Mouse (Mus musculus) MEL (cell line): ENCODE measurements around the gene Chchd4. TPM values are rescaled to one million over a fixed set of nuclear protein-coding genes. Genes with fewer than 3 reads are reported as not detected.

Experiments
- DNase-seq: peaks from one replicate; pipeline ENCODE4 v3.0.0; 2011; ENCODE audit warnings: low read depth, low spot score
- H3K27ac ChIP-seq: 2 replicates; pipeline ENCODE4 v1.5.1; 2012; ENCODE audit warnings: low read depth, mild to moderate bottlenecking, control low read depth, low read length, moderate library complexity; ENCODE audit not compliant: control insufficient read depth
- H3K27me3 ChIP-seq, 2 experiments: fragments of 150-350 bp in 1 of 2; sonication (generic) in 1 of 2; 2 replicates each; pipeline ENCODE4 v1.6.1; 2012; ENCODE audit warnings: low read length in 2 of 2, mild to moderate bottlenecking in 2 of 2, improper control_type of control experiment in 1 of 2, moderate library complexity in 1 of 2; ENCODE audit not compliant: insufficient read depth in 2 of 2, control insufficient read depth in 1 of 2
- H3K36me3 ChIP-seq, 2 experiments: 2 replicates each; pipeline ENCODE4 v1.6.1; 2012 to 2014; ENCODE audit warnings: low read length in 2 of 2, improper control_type of control experiment in 1 of 2, inconsistent platforms in 1 of 2, mild to moderate bottlenecking in 1 of 2; ENCODE audit not compliant: insufficient read depth in 2 of 2, control insufficient read depth in 1 of 2
- H3K4me1 ChIP-seq, 2 experiments: fragments of 150-350 bp in 1 of 2; sonication (generic) in 1 of 2; 2 replicates each; pipeline ENCODE4 v1.6.1; 2012; ENCODE audit warnings: low read length in 2 of 2, improper control_type of control experiment in 1 of 2, mild to moderate bottlenecking in 1 of 2; ENCODE audit not compliant: insufficient read depth in 2 of 2, control insufficient read depth in 1 of 2
- H3K4me3 ChIP-seq, 2 experiments: fragments of 150-350 bp in 1 of 2; sonication (generic) in 1 of 2; 2 replicates each; pipeline ENCODE4 v1.5.1; 2012; ENCODE audit warnings: low read depth in 2 of 2, low read length in 2 of 2, mild to moderate bottlenecking in 2 of 2, moderate library complexity in 2 of 2, control low read depth in 1 of 2, improper control_type of control experiment in 1 of 2; ENCODE audit not compliant: control insufficient read depth in 1 of 2, insufficient read depth in 1 of 2
- H3K79me2 ChIP-seq: 2 replicates; pipeline ENCODE4 v1.6.1; 2012; ENCODE audit warnings: mild to moderate bottlenecking, low read length, moderate library complexity; ENCODE audit not compliant: control insufficient read depth, poor library complexity, insufficient read depth
- H3K9ac ChIP-seq: 2 replicates; pipeline ENCODE4 v1.6.1; 2012; ENCODE audit warnings: low read depth, mild to moderate bottlenecking, control low read depth, low read length, moderate library complexity; ENCODE audit not compliant: control insufficient read depth, poor library complexity, severe bottlenecking
- H3K9me3 ChIP-seq: fragments of 150-350 bp; sonication (generic); replicated peaks from 2 replicates; pipeline ENCODE4 v1.6.1; 2012; ENCODE audit warnings: mild to moderate bottlenecking, low read length, improper control_type of control experiment, moderate library complexity; ENCODE audit not compliant: insufficient read depth
- CHD1 ChIP-seq: IDR thresholded peaks from 2 replicates; pipeline ENCODE4 v1.6.1; 2012; ENCODE audit warnings: low read depth, mild to moderate bottlenecking, inconsistent platforms, low read length, improper control_type of control experiment
- E2F4 ChIP-seq: IDR thresholded peaks from 2 replicates; pipeline ENCODE4 v1.6.1; 2011; ENCODE audit warnings: low read depth, low read length, improper control_type of control experiment, borderline replicate concordance
- ELF1 ChIP-seq: IDR thresholded peaks from 2 replicates; pipeline ENCODE4 v1.6.1; 2014; ENCODE audit warnings: low read depth, mild to moderate bottlenecking, inconsistent platforms, low read length, improper control_type of control experiment, moderate library complexity
- ETS1 ChIP-seq: IDR thresholded peaks from 2 replicates; pipeline ENCODE4 v1.6.1; 2012; ENCODE audit warnings: low read depth, mild to moderate bottlenecking, inconsistent platforms, low read length, improper control_type of control experiment, moderate library complexity
- GABPA ChIP-seq: IDR thresholded peaks from 2 replicates; pipeline ENCODE4 v1.6.1; 2012; ENCODE audit warnings: low read depth, mild to moderate bottlenecking, inconsistent platforms, low read length, improper control_type of control experiment, moderate library complexity
- GATA1 ChIP-seq: IDR thresholded peaks from 2 replicates; pipeline ENCODE4 v1.6.1; 2011; ENCODE audit warnings: low read depth, low read length, improper control_type of control experiment
- HCFC1 ChIP-seq: IDR thresholded peaks from 2 replicates; pipeline ENCODE4 v1.6.1; 2012; ENCODE audit warnings: low read depth, mild to moderate bottlenecking, inconsistent platforms, low read length, improper control_type of control experiment, moderate library complexity
- JUND ChIP-seq: IDR thresholded peaks from 2 replicates; pipeline ENCODE4 v1.6.1; 2011; ENCODE audit warnings: low read depth, mild to moderate bottlenecking, improper control_type of control experiment, low read length
- KAT2A ChIP-seq: conservative IDR thresholded peaks from 2 replicates; pipeline ENCODE4 v1.6.1; 2012; ENCODE audit warnings: low read depth, low read length, improper control_type of control experiment, inconsistent platforms
- MAFK ChIP-seq: IDR thresholded peaks from 2 replicates; pipeline ENCODE4 v1.6.1; 2011; ENCODE audit warnings: low read depth, mild to moderate bottlenecking, low read length, improper control_type of control experiment, borderline replicate concordance
- MXI1 ChIP-seq: IDR thresholded peaks from 2 replicates; pipeline ENCODE4 v1.6.1; 2011; ENCODE audit warnings: mild to moderate bottlenecking, low read depth, low read length, improper control_type of control experiment
- MYC ChIP-seq: IDR thresholded peaks from 2 replicates; pipeline ENCODE4 v1.6.1; 2011; ENCODE audit warnings: low read depth, mild to moderate bottlenecking, low read length, improper control_type of control experiment, moderate library complexity
- NELFE ChIP-seq: IDR thresholded peaks from 2 replicates; pipeline ENCODE4 v1.6.1; 2011; ENCODE audit warnings: low read depth, low read length, improper control_type of control experiment
- NRF1 ChIP-seq: IDR thresholded peaks from 2 replicates; pipeline ENCODE4 v1.6.1; 2014; ENCODE audit warnings: low read depth, mild to moderate bottlenecking, inconsistent platforms, low read length, improper control_type of control experiment, moderate library complexity; ENCODE audit not compliant: poor library complexity, insufficient read depth, severe bottlenecking
- POLR2A ChIP-seq, 2 experiments: IDR thresholded peaks; 2 replicates each; pipeline ENCODE4 v1.6.1; 2011 to 2012; ENCODE audit warnings: low read length in 2 of 2, mild to moderate bottlenecking in 2 of 2, control low read depth in 1 of 2, improper control_type of control experiment in 1 of 2, low read depth in 1 of 2, moderate library complexity in 1 of 2; ENCODE audit not compliant: control insufficient read depth in 1 of 2, insufficient read depth in 1 of 2, poor library complexity in 1 of 2
- POLR2AphosphoS2 ChIP-seq: IDR thresholded peaks from 2 replicates; pipeline ENCODE4 v1.6.1; 2011; ENCODE audit warnings: low read length, improper control_type of control experiment
- RAD21 ChIP-seq: IDR thresholded peaks from 2 replicates; pipeline ENCODE4 v1.6.1; 2011; ENCODE audit warnings: mild to moderate bottlenecking, low read depth, low read length, improper control_type of control experiment
- RCOR1 ChIP-seq: IDR thresholded peaks from 2 replicates; pipeline ENCODE4 v1.6.1; 2012; ENCODE audit warnings: low read depth, mild to moderate bottlenecking, inconsistent platforms, low read length, improper control_type of control experiment
- SIN3A ChIP-seq: IDR thresholded peaks from 2 replicates; pipeline ENCODE4 v1.6.1; 2012; ENCODE audit warnings: low read length, improper control_type of control experiment, inconsistent platforms
- TAL1 ChIP-seq: IDR thresholded peaks from 2 replicates; pipeline ENCODE4 v1.6.1; 2012; ENCODE audit warnings: mild to moderate bottlenecking, inconsistent platforms, low read length, moderate library complexity, mixed read lengths
- TBP ChIP-seq: IDR thresholded peaks from 2 replicates; pipeline ENCODE4 v1.8.0; 2011; ENCODE audit warnings: low read depth, low read length, improper control_type of control experiment
- TCF12 ChIP-seq: IDR thresholded peaks from 2 replicates; pipeline ENCODE4 v1.6.1; 2014; ENCODE audit warnings: low read depth, mild to moderate bottlenecking, inconsistent platforms, low read length, improper control_type of control experiment, moderate library complexity
- USF1 ChIP-seq: IDR thresholded peaks from 2 replicates; pipeline ENCODE4 v1.6.1; 2014; ENCODE audit warnings: low read depth, mild to moderate bottlenecking, inconsistent platforms, low read length, improper control_type of control experiment, moderate library complexity
- ZC3H11A ChIP-seq: IDR thresholded peaks from 2 replicates; pipeline ENCODE4 v1.6.1; 2012; ENCODE audit warnings: low read depth, mild to moderate bottlenecking, inconsistent platforms, low read length, improper control_type of control experiment
- ZKSCAN1 ChIP-seq: IDR thresholded peaks from 2 replicates; pipeline ENCODE4 v1.6.1; 2012; ENCODE audit warnings: low read depth, mild to moderate bottlenecking, inconsistent platforms, low read length, improper control_type of control experiment, moderate library complexity
- ZMIZ1 ChIP-seq: IDR thresholded peaks from 2 replicates; pipeline ENCODE4 v1.6.1; 2012; ENCODE audit warnings: low read depth, mild to moderate bottlenecking, inconsistent platforms, low read length, improper control_type of control experiment, moderate library complexity
- polyA plus RNA-seq, 2 experiments: library from polyadenylated mRNA; stranded (reverse) in 1 of 2; unstranded in 1 of 2; fragments of >175 nt in 1 of 2; fragments of >200 nt in 1 of 2; gene quantifications; 2 replicates each; pipeline versions ENCODE4 v1.2.1 to v1.2.4; 2012; ENCODE audit warnings: low replicate concordance in 2 of 2, low read depth in 1 of 2; ENCODE audit not compliant: insufficient read length in 2 of 2, insufficient read depth in 1 of 2, missing spikeins in 1 of 2
- total RNA-seq: library from RNA; depleted of rRNA; stranded (reverse); fragments of 300-350 nt; gene quantifications from 2 replicates; pipeline ENCODE4 v1.2.3, GENCODE M21; 2012

Chchd4 gene
- total and polyA plus RNA-seq, 3 experiments, result 38.5 to 54.8 TPM; not detected in 1

GRCm38 (mm10) chr6:91440474-91441144 lies 32.7 kb downstream of the Chchd4 start:
- TF ChIP-seq ZC3H11A (peak; percentile 53), ELF1 (peak; percentile 75; the same call in 1 of the 2 replicates), RAD21 (no peak), USF1 (no peak), ETS1 (peak; percentile 36; the same call in 1 of the 2 replicates), ZKSCAN1 (no peak), POLR2AphosphoS2 (peak; percentile 97), TAL1 (no peak), POLR2A (IDR thresholded peaks at IDR 0.05; ENCODE audit: control insufficient read depth in 1 of 2, insufficient read depth in 1 of 2, low read depth in 1 of 2, low read length in 2 of 2, poor library complexity in 1 of 2) (peak; percentile 74 to 100), TBP (peak; percentile 94), MAFK (no peak), ZMIZ1 (peak; percentile 92), GABPA (peak; percentile 66; the same call in 1 of the 2 replicates), TCF12 (peak; percentile 62), JUND (peak; percentile 88; the same call in 1 of the 2 replicates), MYC (0 out of 2 replicates have a peak, but pooled peaks have one; percentile 40), RCOR1 (no peak), HCFC1 (peak; percentile 97), CHD1 (no peak), GATA1 (no peak), MXI1 (peak; percentile 88), KAT2A (peak; percentile 83), E2F4 (no peak), NELFE (peak; percentile 99), NRF1 (0 out of 2 replicates have a peak, but pooled peaks have one; percentile 35), SIN3A (peak; percentile 97)
- TF ChIP-seq, all 39 proteins: peak for 17

More at GRCm38 (mm10) chr6:91440474-91441144, 32.7 kb downstream of the Chchd4 start:
- H3K4me3 ChIP-seq, result peak overlapping the region; percentile 72 to 98
- H3K79me2 ChIP-seq, result no peaks in the 10 kb centered on the region; the same call in 1 of the 2 replicates
- peaks cover 4 to 5% of the 10 kb centered on the region in 2 experiments for H3K27me3 ChIP-seq
- peaks cover 0 to 2% of the 10 kb centered on the region in 2 experiments; a peak in 1 of 4 replicates for H3K36me3 ChIP-seq
- H3K27ac ChIP-seq, result peak overlapping the region; percentile 71
- no peaks in the 10 kb centered on the region for H3K4me1 ChIP-seq
- DNase-seq, result peak; percentile 97
- H3K9ac ChIP-seq, result peak overlapping the region; percentile 89
- H3K9me3 ChIP-seq, result no peaks in the 10 kb centered on the region
